Mouse (Mus musculus) adrenal gland, adult 2 months (tissue): ENCODE measurements around the gene Tpi1. TPM values are rescaled to one million over a fixed set of nuclear protein-coding genes. Genes with fewer than 3 reads are reported as not detected.
"Not testable (repeated sequence)": the region's sequence is repeated elsewhere in the genome, so short reads cannot be mapped to it uniquely, and the experiment has no call there.

ENCODE experiments used
- DNase-seq: peaks from one replicate; pipeline ENCODE4 v3.0.0; 2021
- polyA plus RNA-seq: library from polyadenylated mRNA; depleted of rRNA; stranded (reverse); fragments of >200 nt; gene quantifications from 2 replicates; pipeline ENCODE4 v1.2.3, GENCODE M21; 2012
- total RNA-seq, 2 experiments: library from RNA; stranded (reverse); gene quantifications; 2 replicates each; pipeline ENCODE4 v1.2.3; 2021

Tpi1 gene
- total and polyA plus RNA-seq, 3 experiments = 285 to 502 (median 385) TPM

GRCm38 (mm10) chr6:124809052-124809774 lies 4.9 kb downstream of the Tpi1 start:
- DNase-seq = peak; percentile 92

GRCm38 (mm10) chr6:124808358-124809012 lies 5.6 kb downstream of the Tpi1 start, which contains the start of gene Spsb2:
Spsb2 (plus strand) TSS chr6:124808661.
- peak; percentile 89 for DNase-seq

GRCm38 (mm10) chr6:124807986-124808357 lies 6.1 kb downstream of the Tpi1 start:
- DNase-seq = no peak

GRCm38 (mm10) chr6:124807366-124807765 lies 6.7 kb downstream of the Tpi1 start:
- DNase-seq = no peak

GRCm38 (mm10) chr6:124806446-124807140 lies 7.5 kb downstream of the Tpi1 start:
- DNase-seq = no peak

- peak; percentile 98 for DNase-seq
Measured at GRCm38 (mm10) chr6:124805341-124806321, 8.5 kb downstream of the Tpi1 start.

- DNase-seq = no peak
Measured at GRCm38 (mm10) chr6:124804341-124804740, 9.8 kb downstream of the Tpi1 start.

- DNase-seq = not testable (repeated sequence)
Measured at GRCm38 (mm10) chr6:124803691-124804090, 10.4 kb downstream of the Tpi1 start.

GRCm38 (mm10) chr6:124803061-124803460 lies 11.0 kb downstream of the Tpi1 start:
- no peak for DNase-seq

- not testable (repeated sequence) for DNase-seq
Measured at GRCm38 (mm10) chr6:124802400-124802799, 11.7 kb downstream of the Tpi1 start.

- no peak for DNase-seq
Measured at GRCm38 (mm10) chr6:124796200-124796599, 17.9 kb downstream of the Tpi1 start.

- DNase-seq = no peak
Measured at GRCm38 (mm10) chr6:124795781-124796180, 18.3 kb downstream of the Tpi1 start.

- no peak for DNase-seq
Measured at GRCm38 (mm10) chr6:124791911-124792310, 22.2 kb downstream of the Tpi1 start.

GRCm38 (mm10) chr6:124790121-124790520 lies 24.0 kb downstream of the Tpi1 start:
- DNase-seq = no peak

GRCm38 (mm10) chr6:124789519-124789918 lies 24.6 kb downstream of the Tpi1 start:
- no peak for DNase-seq

GRCm38 (mm10) chr6:124787722-124788121 lies 26.4 kb downstream of the Tpi1 start:
- no peak for DNase-seq

GRCm38 (mm10) chr6:124786756-124787420 lies 27.2 kb downstream of the Tpi1 start:
- no peak for DNase-seq

- DNase-seq = peak; percentile 24
Measured at GRCm38 (mm10) chr6:124782436-124782835, 31.7 kb downstream of the Tpi1 start.

GRCm38 (mm10) chr6:124780917-124781316 lies 33.2 kb downstream of the Tpi1 start:
- DNase-seq = no peak

- DNase-seq = no peak
Measured at GRCm38 (mm10) chr6:124779984-124780416, 34.1 kb downstream of the Tpi1 start.
